Mouse (Mus musculus) frontal cortex, postnatal 36 days (tissue): ENCODE measurements around the gene Rxfp1.
"Not testable (repeated sequence)": the region's sequence is repeated elsewhere in the genome, so short reads cannot be mapped to it uniquely, and the experiment has no call there.

Experiments
- DNase-seq, 2 experiments: peaks; one replicate each; pipeline ENCODE4 v3.0.0; 2022; ENCODE audit warnings: low spot score in 2 of 2

The Rxfp1 gene

GRCm38 (mm10) chr3:79737780-79738179 is at the start of gene Rxfp1:
Rxfp1 (minus strand) TSS chr3:79737880.
- no peak for DNase-seq

GRCm38 (mm10) chr3:79784362-79784736 is 46.7 kb upstream of the Rxfp1 start:
- no peak for DNase-seq

GRCm38 (mm10) chr3:79783630-79784361 is 46.1 kb upstream of the Rxfp1 start:
- no peak for DNase-seq

- DNase-seq: no peak
These were observed 35.0 kb upstream of the Rxfp1 start for GRCm38 (mm10) chr3:79772701-79773100.

- DNase-seq: no peak
These were observed 16.1 kb upstream of the Rxfp1 start for GRCm38 (mm10) chr3:79753736-79754135.

GRCm38 (mm10) chr3:79746585-79746984 is 8.9 kb upstream of the Rxfp1 start:
- no peak for DNase-seq

GRCm38 (mm10) chr3:79745101-79745500 is 7.4 kb upstream of the Rxfp1 start:
- DNase-seq: peak; percentile 31 to 65

GRCm38 (mm10) chr3:79744415-79744814 is 6.7 kb upstream of the Rxfp1 start:
- no peak for DNase-seq

- no peak for DNase-seq
These were observed 2.7 kb upstream of the Rxfp1 start for GRCm38 (mm10) chr3:79740351-79740750.

GRCm38 (mm10) chr3:79738451-79738850 is 771 bp upstream of the Rxfp1 start:
- DNase-seq: no peak

- DNase-seq: peak in 1 of 2 experiments; percentile 9
These were observed 11.1 kb downstream of the Rxfp1 start for GRCm38 (mm10) chr3:79726506-79727075.

GRCm38 (mm10) chr3:79720756-79721484 is 16.8 kb downstream of the Rxfp1 start:
- DNase-seq: no peak

- DNase-seq: no peak
These were observed 31.2 kb downstream of the Rxfp1 start for GRCm38 (mm10) chr3:79706436-79706835.

GRCm38 (mm10) chr3:79703135-79703534 is 34.5 kb downstream of the Rxfp1 start:
- DNase-seq: no peak

GRCm38 (mm10) chr3:79691957-79692356 is 45.7 kb downstream of the Rxfp1 start:
- DNase-seq: no peak

GRCm38 (mm10) chr3:79690111-79690651 is 47.5 kb downstream of the Rxfp1 start:
- DNase-seq: peak in 1 of 2 experiments; percentile 8

GRCm38 (mm10) chr3:79688101-79688500 is 49.6 kb downstream of the Rxfp1 start:
- DNase-seq: not testable (repeated sequence)

GRCm38 (mm10) chr3:79683529-79683928 is 54.2 kb downstream of the Rxfp1 start:
- DNase-seq: no peak

GRCm38 (mm10) chr3:79682351-79683132 is 55.1 kb downstream of the Rxfp1 start:
- no peak for DNase-seq

GRCm38 (mm10) chr3:79676411-79676810 is 61.3 kb downstream of the Rxfp1 start:
- DNase-seq: no peak

- DNase-seq: no peak
These were observed 63.0 kb downstream of the Rxfp1 start for GRCm38 (mm10) chr3:79674641-79675040.

- peak; percentile 54 to 78 for DNase-seq
These were observed 64.6 kb downstream of the Rxfp1 start for GRCm38 (mm10) chr3:79673082-79673481.
